Mouse (Mus musculus): ENCODE results near the gene Sun3.

The Sun3 gene

DNA sequence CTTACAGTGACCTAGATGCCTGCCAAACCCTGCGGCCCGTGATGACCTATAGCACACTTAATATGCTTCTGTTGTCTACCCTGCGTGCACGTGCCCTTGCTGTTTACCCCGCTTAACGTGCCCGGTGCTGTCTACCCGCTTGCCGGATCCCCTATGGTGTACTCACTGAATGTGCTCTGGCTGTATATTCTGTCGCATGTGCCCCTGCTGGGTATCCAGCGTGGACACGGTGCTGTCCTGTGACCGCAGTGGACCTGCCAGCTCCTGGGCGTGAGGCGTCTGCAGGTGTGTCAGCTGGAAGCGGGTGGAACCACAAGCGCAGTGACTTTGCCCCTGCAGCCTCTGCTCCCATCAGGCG lies at the start of gene Sun3:
TSS of gene Sun3 (minus strand) at position 289 of the 358 bp plus-strand sequence.
- peak; percentile 8 for DNase-seq

DNA sequence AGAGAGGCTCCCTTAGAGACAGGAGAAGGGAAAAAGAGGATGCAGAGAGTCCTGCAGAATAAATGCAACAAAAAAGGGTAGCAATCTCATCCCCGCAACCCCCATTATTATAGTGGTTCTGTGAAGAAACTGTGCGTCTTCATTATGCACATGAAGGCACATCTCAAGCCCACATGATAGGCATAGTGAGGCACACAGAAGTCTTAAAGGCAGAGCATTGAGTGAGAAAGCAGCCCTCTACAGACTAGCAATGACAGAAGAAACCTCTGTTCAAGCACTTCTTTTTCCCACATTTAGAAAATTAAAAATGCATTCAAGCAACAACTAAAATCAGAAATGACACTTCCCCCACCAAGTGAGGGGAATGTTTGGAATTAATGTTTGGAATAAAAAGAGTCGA lies 27.7 kb upstream of the Sun3 start:
- DNase-seq = no peak

DNA sequence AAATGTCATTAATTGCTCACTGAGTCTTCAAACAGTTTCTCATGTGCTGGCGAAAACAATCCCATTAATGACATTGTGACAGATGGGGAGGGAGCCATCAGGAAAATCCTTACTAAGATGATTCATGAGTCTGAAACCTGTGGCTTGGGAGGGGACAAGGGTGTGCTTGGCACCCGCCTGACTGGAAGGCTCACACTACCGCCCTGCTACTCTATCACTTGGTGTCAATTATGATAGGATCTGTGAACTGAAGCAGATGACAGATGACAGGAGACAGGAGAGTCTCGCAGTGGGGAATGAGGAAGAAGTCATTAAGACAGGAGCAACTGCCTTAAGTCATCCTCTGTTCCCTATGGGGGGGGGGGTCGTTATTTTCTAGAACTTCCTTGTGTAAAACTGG lies 11.7 kb upstream of the Sun3 start:
- no peak for DNase-seq

DNA sequence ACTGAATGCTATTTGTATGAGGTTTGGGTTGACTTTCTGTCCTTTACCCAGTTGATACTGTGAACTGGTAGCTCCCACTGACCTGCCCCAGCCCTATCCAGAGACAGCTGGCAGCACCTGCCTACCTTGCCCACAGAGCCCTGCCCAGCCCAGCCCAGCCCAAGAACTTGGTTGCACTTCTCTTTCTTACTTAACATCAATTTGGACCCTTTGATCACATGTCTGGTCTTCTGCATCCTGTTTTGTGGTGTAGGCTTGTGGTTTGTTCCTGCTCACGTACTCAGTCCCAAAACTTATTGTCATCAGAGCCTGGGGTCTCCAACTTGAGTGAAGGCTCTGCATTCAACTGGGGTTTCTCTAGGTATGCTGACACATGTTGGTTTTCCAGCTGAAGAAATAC lies 11.2 kb upstream of the Sun3 start:
- DNase-seq = no peak

DNA sequence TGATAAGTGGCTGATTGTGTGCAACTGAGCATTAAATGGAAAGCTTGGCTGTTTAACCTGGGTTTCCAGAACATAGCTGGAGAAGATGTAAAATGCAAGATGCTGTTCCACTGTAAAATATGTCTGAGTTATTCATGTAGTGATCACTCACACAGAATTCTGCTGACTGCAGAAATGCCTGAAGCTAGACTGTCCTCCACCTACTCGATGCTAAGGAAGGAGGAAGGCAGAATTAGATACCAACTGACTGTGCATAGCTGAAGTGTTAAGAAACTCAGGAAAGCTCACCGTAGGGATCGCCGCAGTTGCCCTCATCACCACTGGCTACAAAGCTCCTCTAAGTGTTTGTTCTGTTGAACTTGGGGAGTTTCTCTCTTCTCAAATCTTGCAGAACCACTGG lies 8.9 kb upstream of the Sun3 start:
- DNase-seq = no peak

DNA sequence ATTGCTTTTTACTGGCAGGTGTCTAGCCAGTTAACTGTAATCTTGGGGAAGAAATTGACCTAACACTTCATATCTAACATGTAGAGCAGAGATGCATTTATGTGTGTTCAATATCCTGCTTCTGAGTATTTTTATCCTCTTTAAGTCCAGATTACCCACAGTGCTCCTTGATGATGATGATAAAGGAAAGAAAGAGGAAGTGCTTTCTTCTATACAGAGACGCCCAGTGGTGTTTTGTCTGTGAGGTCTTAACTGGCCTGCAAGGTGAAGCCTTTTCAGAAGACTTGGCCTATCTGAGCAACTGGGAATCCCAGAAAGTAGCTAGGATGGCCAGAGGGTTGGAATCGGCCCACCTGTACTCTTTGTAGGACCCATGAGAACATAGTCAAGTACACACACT lies 8.1 kb upstream of the Sun3 start:
- no peak for DNase-seq

DNA sequence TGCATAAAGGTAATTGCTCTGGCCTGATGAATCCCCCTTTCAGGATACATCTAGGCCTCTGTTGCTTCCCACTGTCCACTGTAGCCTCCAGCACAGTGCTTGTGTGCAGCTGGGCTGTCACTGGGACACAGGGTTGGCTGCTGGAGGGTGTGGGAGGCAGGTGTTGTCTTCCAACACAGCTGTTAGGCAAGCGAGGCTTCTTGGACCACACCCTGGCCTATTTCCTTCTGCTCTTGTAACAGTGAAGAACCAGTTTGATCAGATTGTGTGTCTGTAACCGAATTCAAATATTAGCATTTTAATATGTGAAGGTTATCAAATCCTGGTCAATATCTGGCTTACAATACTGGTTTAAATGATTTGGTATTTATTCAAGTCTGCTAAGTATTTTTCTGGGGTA lies 3.1 kb upstream of the Sun3 start:
- DNase-seq = no peak

DNA sequence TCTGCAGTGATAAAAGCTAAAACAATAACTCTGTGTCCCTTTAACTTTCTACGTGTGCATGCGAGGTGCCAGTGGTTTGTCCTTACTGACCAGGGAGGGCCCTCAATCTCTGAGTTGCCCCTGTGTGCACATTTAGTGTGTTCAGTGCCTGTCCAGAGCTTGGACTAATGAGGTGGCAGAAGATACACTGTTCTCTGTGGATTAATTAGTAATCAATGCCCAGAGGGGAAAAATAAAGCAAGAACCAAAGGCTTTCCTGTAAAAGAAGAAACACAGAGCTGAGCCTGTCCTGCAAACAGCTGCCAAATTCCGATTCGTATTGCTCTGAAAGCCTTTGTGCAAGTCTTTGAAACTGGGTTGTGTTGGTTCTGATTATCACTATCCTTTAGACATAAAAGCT lies 1.4 kb upstream of the Sun3 start:
- DNase-seq = no peak

DNA sequence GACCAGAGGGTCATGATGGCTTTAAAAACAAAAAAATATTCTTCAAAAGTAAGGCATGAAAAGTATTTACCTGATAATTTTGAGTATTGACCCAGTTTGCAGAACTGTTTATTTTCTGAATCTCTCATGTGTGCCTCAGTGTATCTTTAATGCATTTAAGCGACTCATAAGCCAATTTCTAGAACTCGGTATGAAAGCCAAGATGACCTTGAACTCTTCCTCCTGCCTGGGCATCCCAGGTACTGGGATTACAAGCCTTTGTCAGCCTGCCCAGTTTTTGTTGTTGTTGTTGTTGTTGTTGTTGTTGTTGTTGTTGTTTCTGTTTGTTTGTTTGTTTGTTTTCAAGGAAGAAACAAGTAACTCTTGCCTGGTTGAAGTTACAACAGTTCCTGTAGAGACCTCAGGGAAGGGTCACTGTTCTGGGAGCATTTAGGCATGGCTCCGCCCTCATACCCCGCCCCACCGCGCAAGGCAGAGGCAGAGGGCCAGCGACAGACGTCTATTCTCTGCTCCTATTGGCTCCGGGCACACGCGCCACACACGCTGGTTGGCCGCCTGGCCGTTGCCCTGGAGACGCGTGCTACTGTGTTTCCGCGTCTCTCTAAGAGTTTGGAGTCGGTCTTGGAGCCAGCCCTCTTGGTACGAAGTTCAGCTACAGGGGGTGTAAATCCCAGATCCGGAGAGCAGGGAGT lies 634 bp downstream of the Sun3 start, which contains the start of gene Gm11992:
TSS of gene Gm11992 (plus strand) at position 584 of the 692 bp plus-strand sequence.
- DNase-seq = peak; percentile 82

DNA sequence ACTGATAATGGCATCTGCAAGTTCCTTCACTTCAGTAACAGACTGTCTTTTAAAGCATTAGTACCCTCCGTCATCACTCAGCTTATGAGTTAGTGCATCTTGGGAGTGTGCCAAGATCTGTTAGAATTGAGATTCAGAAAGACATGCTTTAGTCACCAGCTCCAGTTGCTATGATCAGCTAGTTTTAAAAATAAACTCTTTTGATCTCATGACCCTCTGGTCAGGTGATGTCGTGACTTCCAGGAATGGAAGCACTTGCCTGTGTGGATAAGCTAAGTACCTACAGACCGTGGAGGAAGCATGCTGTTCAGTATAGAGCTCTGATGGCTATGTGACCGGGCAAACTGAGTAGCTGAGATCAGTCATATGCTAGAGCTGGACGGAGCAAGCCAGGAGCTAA lies 1.7 kb downstream of the Sun3 start:
- no peak for DNase-seq

DNA sequence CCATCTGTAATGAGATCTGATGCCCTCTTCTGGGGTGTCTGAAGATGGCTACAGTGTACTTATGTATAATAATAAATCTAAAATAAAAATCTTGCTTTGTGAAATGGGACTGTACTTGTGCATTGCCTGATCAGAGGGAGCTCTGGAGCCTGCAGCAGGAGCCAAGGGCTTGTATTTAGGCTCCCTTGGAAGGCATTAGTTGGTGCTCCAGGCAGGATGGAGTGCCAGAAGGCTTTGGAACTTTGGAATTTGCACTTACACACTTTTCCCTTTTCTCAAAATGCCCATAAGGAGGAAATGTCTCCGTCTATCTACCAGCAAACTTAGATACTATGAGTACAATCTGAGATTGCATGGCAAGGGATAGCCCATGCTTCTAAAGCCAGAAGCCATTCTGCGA lies 2.2 kb downstream of the Sun3 start:
- no peak for DNase-seq

DNA sequence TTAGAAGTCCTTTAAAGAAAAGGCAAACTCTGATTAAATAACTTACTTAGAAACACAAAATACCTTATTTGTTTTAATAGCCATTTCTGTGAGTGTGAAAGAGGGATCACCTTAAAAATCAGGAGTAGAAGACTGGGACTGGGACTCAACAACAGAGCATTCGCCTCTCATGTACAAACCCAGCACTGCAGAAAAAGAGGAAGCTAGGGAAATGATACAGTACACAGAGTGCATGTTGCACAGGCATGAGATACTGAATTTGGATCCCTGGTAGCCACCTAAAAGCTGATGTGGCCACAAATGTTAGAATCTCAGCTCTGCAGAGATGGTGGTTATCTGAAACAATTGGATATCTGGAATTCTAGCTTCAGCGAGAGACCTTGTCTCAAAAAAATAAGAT lies 17.3 kb downstream of the Sun3 start:
- DNase-seq = no peak

DNA sequence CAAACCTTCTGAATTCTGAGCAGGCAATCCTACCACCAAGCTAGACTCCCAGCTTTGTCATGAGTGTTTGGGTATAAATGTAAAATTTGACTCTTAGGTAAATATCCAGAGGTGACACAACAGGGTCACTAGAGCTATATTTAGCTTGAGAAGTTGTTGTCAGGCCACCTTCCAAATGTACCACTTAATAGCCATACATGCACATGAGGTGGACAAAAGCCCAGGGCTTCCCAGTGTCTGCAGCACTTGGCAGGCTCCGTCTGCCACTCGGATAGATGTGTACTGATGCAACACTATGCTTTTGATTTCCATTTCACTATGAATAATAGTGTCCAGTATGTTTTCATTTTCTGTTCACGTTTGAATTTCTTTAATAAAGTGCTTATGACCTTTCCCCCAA lies 23.6 kb downstream of the Sun3 start:
- DNase-seq = no peak

DNA sequence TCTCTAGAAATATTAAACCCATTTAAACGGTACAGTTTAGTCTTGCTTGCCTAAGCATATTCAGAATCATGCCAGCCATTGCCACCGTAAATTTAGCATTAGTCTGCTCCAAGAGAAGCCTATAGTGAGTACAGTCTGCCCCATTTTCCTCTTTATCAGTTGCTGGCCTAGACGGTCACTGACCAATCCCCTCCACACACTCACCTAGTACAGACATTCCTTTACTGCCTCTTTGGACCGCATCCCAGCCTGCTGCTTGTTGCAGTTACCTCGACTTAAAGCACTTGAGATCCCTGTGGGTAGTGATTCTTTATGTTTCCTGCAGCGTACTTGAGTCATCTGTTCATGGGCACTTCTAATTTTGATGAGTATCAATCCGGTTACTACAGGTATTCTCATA lies 24.0 kb downstream of the Sun3 start:
- no peak for DNase-seq

DNA sequence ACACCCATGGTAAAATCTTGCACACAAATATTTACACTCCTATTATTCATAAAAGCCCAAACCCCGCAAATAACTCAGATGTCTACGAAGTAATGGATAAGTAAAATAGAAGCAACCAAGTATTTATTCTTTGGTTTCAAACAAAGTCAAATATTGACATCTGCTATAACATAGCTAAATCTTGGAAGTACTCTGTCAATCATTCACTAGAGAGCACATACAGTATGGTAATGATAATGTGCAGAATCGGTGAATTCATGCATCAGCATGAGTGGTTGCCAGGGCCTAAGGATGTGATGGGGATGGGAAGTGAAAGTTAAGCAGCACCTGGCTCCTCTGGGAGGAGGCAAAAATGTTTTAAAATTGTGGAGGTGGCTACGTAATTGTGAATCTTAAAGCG lies 28.6 kb downstream of the Sun3 start:
- no peak for DNase-seq

DNA sequence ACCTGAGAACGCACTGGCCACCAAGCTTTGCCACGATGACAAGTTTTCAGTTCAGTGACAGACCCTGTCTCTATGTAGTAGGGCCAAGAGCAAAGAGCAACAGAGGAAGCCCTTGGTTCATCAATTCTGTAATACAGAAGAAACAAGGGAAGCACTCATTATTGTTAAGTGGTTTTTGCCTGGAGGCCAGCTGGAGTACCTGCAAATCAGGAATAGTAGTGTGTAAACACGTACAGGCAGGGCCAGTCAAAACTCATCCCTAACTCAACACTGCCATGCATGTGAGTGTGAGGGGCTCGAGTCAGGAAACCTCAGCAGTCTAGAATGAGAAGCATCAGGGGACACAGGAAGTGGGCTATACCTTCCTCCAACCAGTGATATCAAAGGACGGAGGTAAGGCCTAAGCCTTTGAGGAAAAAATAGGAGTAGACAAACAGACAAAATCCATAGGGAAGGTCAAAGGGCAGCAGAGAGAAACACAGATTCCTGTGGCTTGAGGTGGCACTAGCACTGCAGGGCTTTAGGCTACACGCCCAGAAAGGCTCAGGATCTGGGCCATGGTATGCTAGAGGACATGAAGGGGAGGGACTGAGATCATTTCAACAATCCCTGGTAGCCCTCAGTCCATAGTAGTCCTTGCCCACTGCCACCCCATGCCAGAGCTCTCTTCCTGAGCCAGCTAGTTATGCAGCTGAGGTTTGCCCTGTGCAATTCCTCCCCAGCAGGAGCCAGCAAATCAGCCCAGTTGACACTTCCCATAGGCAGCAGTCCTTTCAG lies 30.1 kb downstream of the Sun3 start:
- DNase-seq = no peak

DNA sequence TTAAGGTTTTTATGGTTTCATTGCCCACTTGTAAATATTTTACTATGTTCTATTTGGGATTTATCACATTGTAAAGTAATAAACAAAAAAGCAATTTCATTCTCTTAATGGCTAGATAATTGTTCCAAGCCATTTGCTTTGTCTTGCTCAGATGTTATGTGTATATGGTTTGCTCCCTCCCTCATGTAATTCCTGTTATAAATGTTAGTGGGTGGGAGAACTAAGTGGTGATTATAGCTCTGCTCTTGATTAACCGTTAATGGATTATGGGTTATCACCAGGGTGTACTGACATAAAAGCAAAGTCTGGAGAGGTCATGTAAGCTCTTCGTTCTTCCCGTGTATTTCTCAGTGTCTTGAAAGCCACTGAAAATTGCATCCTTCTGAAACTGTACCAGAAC lies 34.1 kb downstream of the Sun3 start:
- no peak for DNase-seq

DNA sequence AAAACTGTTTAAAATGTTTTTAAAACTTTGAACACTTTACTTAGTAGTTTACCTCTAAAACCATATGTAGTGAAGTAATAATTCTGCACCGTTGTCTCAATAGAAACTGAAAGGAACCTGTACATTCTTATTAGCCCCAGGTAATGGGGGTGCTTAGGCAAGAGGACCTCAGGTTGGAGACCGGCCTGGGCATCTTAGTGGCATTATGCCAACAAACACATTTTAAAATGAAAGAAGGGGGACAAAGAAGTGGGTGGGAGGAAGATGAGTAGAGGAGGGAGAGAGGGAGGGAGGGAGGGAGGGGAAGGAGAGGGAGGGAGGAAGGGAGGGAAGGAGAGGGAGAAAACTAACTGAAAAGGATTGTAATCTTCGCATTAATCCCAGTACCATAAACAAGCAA lies 37.4 kb downstream of the Sun3 start:
- no peak for DNase-seq

DNA sequence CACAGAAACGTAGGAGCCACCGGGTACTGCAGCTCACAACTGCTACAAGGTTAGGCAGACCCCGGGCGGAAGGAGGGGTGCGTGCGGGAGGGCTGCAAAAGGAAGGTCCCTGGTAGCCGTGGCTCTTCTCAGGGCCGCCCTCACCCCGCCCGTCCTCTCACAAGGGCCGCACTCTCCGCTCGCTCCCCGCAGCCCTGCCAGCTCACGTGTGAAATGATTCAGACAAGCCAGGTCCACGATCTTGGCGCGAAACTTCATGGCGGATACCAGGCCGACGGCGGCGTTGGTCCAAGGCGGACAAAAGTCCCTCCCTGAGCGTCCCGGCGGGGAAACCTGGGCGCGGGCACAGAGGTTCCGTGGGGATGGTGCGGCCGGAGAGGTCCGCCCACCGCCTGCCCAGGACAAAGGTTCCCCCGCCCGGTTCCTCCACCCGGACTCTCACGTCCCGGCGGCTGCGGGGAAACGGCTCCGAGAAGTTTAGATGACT lies 37.9 kb downstream of the Sun3 start, which contains the start of gene Hus1:
TSS of gene Hus1 (minus strand) at position 339 of the 487 bp plus-strand sequence.
- DNase-seq = peak; percentile 77

DNA sequence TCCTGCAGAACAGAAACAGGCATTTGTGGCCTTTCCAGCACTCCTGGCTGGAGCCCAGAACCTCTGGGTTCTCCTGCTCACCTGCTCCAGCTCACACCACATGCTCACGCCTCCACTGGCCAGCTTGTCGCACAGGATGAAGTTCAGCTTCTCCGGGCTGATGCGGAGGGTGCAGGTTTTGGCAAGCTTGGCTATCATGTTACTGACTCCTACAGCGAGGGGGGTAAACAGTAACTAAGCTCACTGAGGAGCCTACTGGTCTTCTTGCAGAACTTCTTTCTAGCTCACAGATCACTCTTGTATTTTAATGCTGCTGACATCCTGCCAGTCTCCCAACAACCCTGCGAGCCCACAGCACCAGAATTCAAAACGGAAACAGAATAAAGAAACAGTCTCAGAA lies 38.4 kb downstream of the Sun3 start:
- DNase-seq = no peak

DNA sequence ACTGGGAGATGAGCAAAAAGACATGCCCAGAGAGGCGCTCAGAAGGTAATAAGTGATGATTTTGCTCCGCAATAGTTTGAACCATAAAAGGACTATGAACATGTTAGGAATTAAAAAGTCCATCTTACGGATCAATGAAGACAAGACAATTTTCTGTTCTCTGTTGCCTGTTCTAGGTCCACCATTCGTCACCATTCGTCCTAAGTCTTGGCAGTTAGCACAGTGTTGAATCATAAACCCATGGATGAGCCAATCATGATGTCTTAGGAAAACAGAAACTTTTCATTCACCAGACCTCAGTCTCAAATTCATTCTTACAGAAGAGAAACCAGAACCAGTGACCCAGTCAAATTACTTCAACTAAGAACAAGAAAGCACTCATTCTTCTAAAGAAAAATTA lies 40.0 kb downstream of the Sun3 start:
- DNase-seq = no peak

DNA sequence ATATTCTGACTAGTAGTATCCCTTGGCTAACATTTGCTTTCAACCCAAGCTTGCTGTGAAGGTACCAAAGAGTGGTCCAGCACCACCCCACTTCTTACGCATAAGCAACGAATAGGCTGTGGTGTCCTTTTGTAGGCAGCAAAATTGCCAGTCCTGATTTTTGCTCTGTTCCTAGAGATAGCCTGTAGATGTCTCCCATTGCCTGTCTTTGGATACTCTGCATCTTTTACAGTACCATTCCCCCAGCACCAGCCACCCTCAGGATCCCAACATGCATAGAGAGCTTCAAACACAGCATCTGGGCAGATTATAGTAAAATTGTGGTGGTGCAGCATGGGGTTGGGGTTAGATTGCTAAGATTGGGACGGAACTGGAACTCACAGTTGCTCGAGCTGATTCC lies 60.7 kb downstream of the Sun3 start:
- DNase-seq = no peak

DNA sequence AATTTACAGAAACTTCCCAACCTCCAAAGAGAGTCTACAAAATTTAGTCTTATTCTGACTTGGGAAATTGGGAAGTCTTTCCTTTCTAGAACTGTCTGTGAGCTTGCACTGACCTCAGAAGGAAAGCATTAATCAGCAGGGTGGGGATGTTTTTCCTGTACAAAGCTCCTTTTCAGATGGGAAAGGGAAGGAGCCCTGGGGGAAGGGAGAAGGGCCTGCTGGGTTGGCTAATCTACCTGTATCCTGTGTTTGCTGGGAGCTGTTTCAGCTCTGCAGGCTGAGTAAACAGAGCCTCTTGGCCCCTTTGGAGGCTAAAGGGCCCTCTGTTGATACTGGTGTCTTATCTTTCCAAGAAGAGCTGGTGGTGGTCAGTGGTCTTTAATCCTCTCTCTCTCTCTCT lies 62.7 kb downstream of the Sun3 start:
- no peak for DNase-seq

DNA sequence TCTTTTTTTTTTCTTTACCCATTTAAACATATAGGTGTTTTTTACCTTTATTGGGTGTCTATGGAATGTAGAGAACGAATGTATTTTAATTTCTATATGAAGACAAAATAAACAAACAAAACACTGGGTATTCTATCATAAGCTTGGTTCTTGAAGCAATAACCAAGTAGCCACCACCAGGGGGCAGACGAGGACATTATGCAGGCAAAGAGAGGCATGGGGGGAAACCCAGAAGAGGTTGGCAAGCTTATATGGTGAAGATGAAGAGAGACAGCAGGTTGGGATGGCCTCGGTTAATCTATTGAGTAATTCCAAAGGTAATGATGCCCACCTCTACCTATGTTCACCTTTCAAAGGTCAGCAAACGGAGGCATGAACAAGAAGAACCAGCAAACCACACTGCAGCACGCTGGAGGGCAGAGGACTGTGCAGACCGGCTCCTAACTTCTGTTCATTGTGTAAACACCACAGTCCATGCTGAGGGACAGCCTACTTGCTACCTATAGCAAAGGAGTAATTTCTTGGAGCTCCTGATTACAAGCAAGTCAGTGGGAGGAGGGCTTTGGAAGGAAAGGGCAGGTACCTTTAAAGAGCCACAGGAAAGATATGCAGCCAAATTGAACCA lies 65.4 kb downstream of the Sun3 start:
- peak; percentile 85 for DNase-seq

Measured in right cerebral cortex, postnatal 14 days (tissue).